Mouse (Mus musculus) left cerebral cortex, postnatal 10 days (tissue): ENCODE data around the gene Lhcgr. TPM values are rescaled to one million over a fixed set of nuclear protein-coding genes. Genes with fewer than 3 reads are reported as not detected.

Experiments used
- DNase-seq, 2 experiments: peaks; one replicate each; pipeline ENCODE4 v3.0.0; 2021 to 2022; ENCODE audit warnings: low spot score in 2 of 2, mixed read lengths in 1 of 2; ENCODE audit errors: extremely low spot score in 1 of 2
- intact Hi-C: fragments of 180-260 bp; cut with DNase I; formaldehyde crosslinking; loops from one replicate; pipeline ENCODE4 v1.15.1; 2025
- total RNA-seq, 2 experiments: library from RNA; stranded (reverse); gene quantifications; 2 replicates each; pipeline ENCODE4 v1.2.3; 2021

The Lhcgr gene
- total RNA-seq, 2 experiments from 2014 or later, result 0.41 to 0.92 TPM

- DNase-seq, result peak in 1 of 2 experiments; percentile 49
- intact Hi-C loops, result loop anchor here (2.0 to 5.0 kb wide), 2 partner anchors 76 to 100 kb away; no protein-coding TSS in a partner anchor
Observed at GRCm38 (mm10) chr17:88752827-88753471, 38.8 kb downstream of the Lhcgr start.

- intact Hi-C loops, result loop anchor here (5.0 kb wide), 1 partner anchor 72 kb away; no protein-coding TSS in a partner anchor
- no peak for DNase-seq
Observed at GRCm38 (mm10) chr17:88749646-88750045, 42.1 kb downstream of the Lhcgr start.

GRCm38 (mm10) chr17:88706231-88706649 is 85.5 kb downstream of the Lhcgr start:
- intact Hi-C loops, result no loop called here
- DNase-seq, result no peak

- intact Hi-C loops, result no loop called here
- DNase-seq, result no peak
Observed at GRCm38 (mm10) chr17:88703112-88703511, 88.7 kb downstream of the Lhcgr start.

GRCm38 (mm10) chr17:88702345-88702744 is 89.4 kb downstream of the Lhcgr start:
- intact Hi-C loops, result no loop called here
- no peak for DNase-seq

GRCm38 (mm10) chr17:88700901-88701300 is 90.9 kb downstream of the Lhcgr start:
- intact Hi-C loops, result no loop called here
- no peak for DNase-seq

- intact Hi-C loops, result no loop called here
- no peak for DNase-seq
Observed at GRCm38 (mm10) chr17:88696656-88697333, 95.0 kb downstream of the Lhcgr start.

- intact Hi-C loops, result no loop called here
- no peak for DNase-seq
Observed at GRCm38 (mm10) chr17:88688226-88688625, 103.6 kb downstream of the Lhcgr start.

GRCm38 (mm10) chr17:88675310-88676309 is 116.2 kb downstream of the Lhcgr start:
- DNase-seq, result no peak
- intact Hi-C loops, result loop anchor here (5.0 kb wide), 1 partner anchor 77 kb away; no protein-coding TSS in a partner anchor

- no peak for DNase-seq
- intact Hi-C loops, result no loop called here
Observed at GRCm38 (mm10) chr17:88670800-88671199, 121.0 kb downstream of the Lhcgr start.

GRCm38 (mm10) chr17:88669921-88670320 is 121.9 kb downstream of the Lhcgr start:
- intact Hi-C loops, result no loop called here
- DNase-seq, result no peak

GRCm38 (mm10) chr17:88668452-88668851 is 123.3 kb downstream of the Lhcgr start, which contains the start of gene Gtf2a1l:
TSS of gene Gtf2a1l (plus strand) at chr17:88668660.
- DNase-seq, result peak in 1 of 2 experiments; percentile 62

More at GRCm38 (mm10) chr17:88668452-88668851, 123.3 kb downstream of the Lhcgr start, which contains the start of gene Gtf2a1l:
- intact Hi-C loops, result no loop called here

Other genes with a start within 250 kb of the Lhcgr start
- gene Ston1, start 194.3 kb downstream of the Lhcgr start, total RNA-seq, result 1 to 10 TPM; 6.5 to 8.4 TPM
- under 1 TPM; 0.34 to 0.39 TPM for gene Gtf2a1l, start 123.3 kb downstream of the Lhcgr start, total RNA-seq